ENCODE assay signal across 24 mouse cellular contexts in the genomic region with DNA sequence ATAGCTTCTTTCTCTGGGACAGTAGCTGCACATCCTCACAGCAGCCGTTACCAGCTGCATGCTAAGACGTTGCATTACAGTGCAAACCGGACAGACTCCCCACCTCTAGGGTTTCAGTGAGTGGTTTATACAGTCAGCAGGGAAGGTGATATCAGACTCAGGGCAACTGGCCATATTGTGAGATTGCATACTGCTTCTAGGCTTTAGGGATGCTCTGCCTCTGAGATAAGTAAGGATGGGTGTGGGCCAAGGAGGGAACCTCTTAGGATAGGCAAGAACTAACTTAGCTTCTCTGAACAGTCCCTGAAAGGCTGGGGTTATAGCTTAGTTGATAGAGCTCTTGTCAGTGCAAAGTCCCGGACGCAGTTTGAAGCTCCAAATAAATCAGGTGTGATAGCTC. TPM values are rescaled to one million over a fixed set of nuclear protein-coding genes. Genes with fewer than 3 reads are reported as not detected.
A peak's percentile ranks its signal among the peaks of the same experiment; 100 is the strongest.
DNase-seq lines count a peak whose midpoint lies in the region; ATAC-seq and TF ChIP-seq lines count a peak whose summit lies in the region.
"Had no signal": no experiment of that assay in that cellular context is flagged by ENCODE, and none has a peak within 500 bp of the region (broad histone marks: within the 10 kb centered on the region; RNA-seq: fewer than 3 reads in every experiment).

No protein-coding gene starts in this region.

- no peak for TF ChIP-seq EP300 in stomach, postnatal 0 days (optimal IDR thresholded peaks at IDR 0.05)

- no peaks in the 10 kb centered on the region for H3K36me3 ChIP-seq in heart, embryonic 14.5 days (ENCODE audit: control insufficient read depth, insufficient read depth, low read length)
- H3K36me3 ChIP-seq in liver, embryonic 11.5 days (ENCODE audit: control insufficient read depth, insufficient read depth, low read length): no peaks in the 10 kb centered on the region
- no peaks in the 10 kb centered on the region for H3K36me3 ChIP-seq in liver, embryonic 15.5 days (replicated peaks)
- H3K36me3 ChIP-seq in stomach, postnatal 0 days (ENCODE audit: control insufficient read depth, insufficient read depth, low read length): no peaks in the 10 kb centered on the region
- H3K36me3 ChIP-seq: forebrain, embryonic 12.5 days; midbrain, embryonic 13.5 days had no signal

- H3K4me1 ChIP-seq in heart, embryonic 14.5 days (ENCODE audit: control insufficient read depth in 2 of 2, insufficient read depth in 2 of 2, low read length in 2 of 2): peaks cover 70 to 94% of the 10 kb centered on the region in 2 experiments
- peaks cover 86% of the 10 kb centered on the region for H3K4me1 ChIP-seq in liver, embryonic 11.5 days (replicated peaks; ENCODE audit: control insufficient read depth, insufficient read depth, low read length)
- peaks cover 94% of the 10 kb centered on the region for H3K4me1 ChIP-seq in liver, embryonic 15.5 days (replicated peaks)
- H3K4me1 ChIP-seq in stomach, postnatal 0 days (replicated peaks; ENCODE audit: control insufficient read depth, insufficient read depth): peaks cover 5% of the 10 kb centered on the region; the same call in 1 of the 2 replicates

- H3K9me3 ChIP-seq in heart, embryonic 14.5 days (ENCODE audit: control insufficient read depth, low read length): no peaks in the 10 kb centered on the region
- no peaks in the 10 kb centered on the region for H3K9me3 ChIP-seq in liver, embryonic 11.5 days (ENCODE audit: control insufficient read depth, low read length)
- H3K9me3 ChIP-seq in liver, embryonic 15.5 days (replicated peaks): no peaks in the 10 kb centered on the region
- H3K9me3 ChIP-seq in stomach, postnatal 0 days (ENCODE audit: control insufficient read depth, low read length): no peaks in the 10 kb centered on the region
- H3K9me3 ChIP-seq: embryonic facial prominence, embryonic 13.5 days; forebrain, embryonic 12.5 days; G1E; limb, embryonic 12.5 days; midbrain, embryonic 13.5 days had no signal

- no peaks in the 10 kb centered on the region for H3K27me3 ChIP-seq in heart, embryonic 14.5 days (ENCODE audit: control insufficient read depth, insufficient read depth, low read length)
- H3K27me3 ChIP-seq in liver, embryonic 11.5 days (replicated peaks; ENCODE audit: control insufficient read depth, insufficient read depth, low read length): no peaks in the 10 kb centered on the region
- H3K27me3 ChIP-seq in liver, embryonic 15.5 days: peaks cover 22% of the 10 kb centered on the region
- H3K27me3 ChIP-seq in stomach, postnatal 0 days (ENCODE audit: control insufficient read depth, insufficient read depth, low read length): no peaks in the 10 kb centered on the region
- H3K27me3 ChIP-seq: CH12.LX; embryonic facial prominence, embryonic 13.5 days; forebrain, embryonic 12.5 days; limb, embryonic 12.5 days; midbrain, embryonic 13.5 days had no signal

- intact Hi-C loops in heart, postnatal 25 days (cut with DNase I): loop anchor here (2.0 kb wide), 1 partner anchor 13 kb away; the partner anchor contains the start of gene Ccdc12

- no peak for ATAC-seq in heart, embryonic 14.5 days (ENCODE audit: insufficient number of reproducible peaks, insufficient read depth, low FRiP score, low read depth)
- ATAC-seq in liver, embryonic 11.5 days (replicated peaks; ENCODE audit: low FRiP score): no peak
- ATAC-seq in liver, embryonic 15.5 days (ENCODE audit: insufficient read depth): peak; percentile 29
- no peak for ATAC-seq in stomach, postnatal 0 days (ENCODE audit: low FRiP score, low TSS enrichment)
- ATAC-seq: hindbrain, postnatal 0 days; intestine, postnatal 0 days; midbrain, embryonic 13.5 days had no signal

- H3K4me2 ChIP-seq in heart, embryonic 14.5 days (ENCODE audit: low read length): peak overlapping the region; percentile 16; the same call in 1 of the 2 replicates
- 0 out of 2 replicates have a peak overlapping the region, but pooled peaks have one; percentile 15 for H3K4me2 ChIP-seq in liver, embryonic 11.5 days
- peak overlapping the region; percentile 41 for H3K4me2 ChIP-seq in liver, embryonic 15.5 days
- H3K4me2 ChIP-seq in stomach, postnatal 0 days (replicated peaks; ENCODE audit: low read depth): no peak overlapping the region
- H3K4me2 ChIP-seq: embryonic facial prominence, embryonic 13.5 days; forebrain, embryonic 12.5 days; limb, embryonic 12.5 days; midbrain, embryonic 13.5 days had no signal

- peak overlapping the region in 1 of 2 experiments; percentile 84; a peak in 2 of 4 replicates for H3K27ac ChIP-seq in heart, embryonic 14.5 days (replicated peaks in 1 of 2; ENCODE audit: control insufficient read depth in 1 of 2, insufficient read depth in 1 of 2, low read depth in 2 of 2, low read length in 2 of 2)
- H3K27ac ChIP-seq in liver, embryonic 11.5 days (ENCODE audit: low read depth, low read length): no peak overlapping the region
- peak overlapping the region; percentile 43; the same call in 1 of the 2 replicates for H3K27ac ChIP-seq in liver, embryonic 15.5 days (replicated peaks)
- H3K27ac ChIP-seq in stomach, postnatal 0 days (replicated peaks): peak overlapping the region; percentile 30; the same call in 1 of the 2 replicates
- H3K27ac ChIP-seq: embryonic facial prominence, embryonic 13.5 days; forebrain, embryonic 12.5 days; hindbrain, postnatal 0 days; limb, embryonic 12.5 days; midbrain, embryonic 13.5 days had no signal

- 59% methylated on average over 5 of the region's 5 CpGs for WGBS in heart, embryonic 14.5 days
- 57% methylated on average over 5 of the region's 5 CpGs for WGBS in liver, embryonic 11.5 days
- WGBS in liver, embryonic 15.5 days (ENCODE audit: insufficient replicate concordance): 39% methylated on average over 5 of the region's 5 CpGs
- 78% methylated on average over 5 of the region's 5 CpGs for WGBS in stomach, postnatal 0 days

- no peak for TF ChIP-seq CTCF in stomach, postnatal 0 days (IDR thresholded peaks at IDR 0.05; ENCODE audit: low read depth)

- H3K4me3 ChIP-seq in heart, embryonic 14.5 days (ENCODE audit: control insufficient read depth in 1 of 2, insufficient read depth in 1 of 2, low read depth in 1 of 2, low read length in 2 of 2): no peak overlapping the region
- no peak overlapping the region for H3K4me3 ChIP-seq in liver, embryonic 11.5 days (ENCODE audit: low read depth, low read length)
- H3K4me3 ChIP-seq in liver, embryonic 15.5 days (replicated peaks): no peak overlapping the region
- no peak overlapping the region for H3K4me3 ChIP-seq in stomach, postnatal 0 days (ENCODE audit: low read depth, low read length)
- H3K4me3 ChIP-seq: embryonic facial prominence, embryonic 13.5 days; erythroblast, embryonic 14.5 days; forebrain, embryonic 12.5 days; limb, embryonic 12.5 days; midbrain, embryonic 13.5 days had no signal

- DNase-seq in heart, postnatal 25 days (ENCODE audit: low spot score): no peak
- no peak for DNase-seq in liver, embryonic 11.5 days (ENCODE audit: low spot score)
- no peak for DNase-seq in stomach, postnatal 0 days (ENCODE audit: low spot score)
- no peak for DNase-seq in urinary bladder, postnatal 10 days (ENCODE audit: low spot score)
- DNase-seq in adrenal gland, postnatal 4 days (ENCODE audit: low spot score in 2 of 2): no peak
- DNase-seq: adrenal gland, adult 8-10 months; B cell, adult 2 months; cerebellum, adult 18-20 months; cerebellum, postnatal 25 days; embryo, embryonic 11 days; gastrocnemius, postnatal 25 days; lung, adult 2 months; lung, postnatal 14 days had no signal

- H3K9ac ChIP-seq in heart, embryonic 14.5 days (ENCODE audit: low read length): peak overlapping the region; percentile 44; the same call in 1 of the 2 replicates
- no peak overlapping the region for H3K9ac ChIP-seq in liver, embryonic 11.5 days (ENCODE audit: low read depth, low read length)
- no peak overlapping the region for H3K9ac ChIP-seq in liver, embryonic 15.5 days
- no peak overlapping the region for H3K9ac ChIP-seq in stomach, postnatal 0 days (ENCODE audit: low read length)
- H3K9ac ChIP-seq: embryonic facial prominence, embryonic 13.5 days; forebrain, embryonic 12.5 days; limb, embryonic 12.5 days had no signal

RNA-seq across cellular contexts. Expression of gene Ccdc12, which starts 13.5 kb away (rescaled TPM):
- polyA plus RNA-seq in heart, embryonic 14.5 days (2014; fragmentation: Nextera tagmentation; extraction: Ambion mirVana): 146 and 147 TPM in 2 replicates
- total RNA-seq in heart, postnatal 25 days (2021): 10 to 100 TPM; 61.6 to 66.8 TPM
- 161 TPM in 2 replicates for polyA plus RNA-seq in liver, embryonic 11.5 days (2014; fragmentation: Nextera tagmentation; extraction: Ambion mirVana)
- polyA plus RNA-seq in liver, embryonic 15.5 days (2015; fragmentation: Nextera tagmentation; extraction: Ambion mirVana): 60.9 and 64.9 TPM in 2 replicates
- 139 and 144 TPM in 2 replicates for polyA plus RNA-seq in stomach, postnatal 0 days (2015; fragmentation: Nextera tagmentation; extraction: Ambion mirVana)
- total RNA-seq in adrenal gland, postnatal 4 days (2021): 10 to 100 TPM; 65.9 to 74.9 TPM

RNA-seq across cellular contexts. Expression of gene Nbeal2, which starts 15.8 kb away (rescaled TPM):
- 2.4 and 2.7 TPM in 2 replicates for polyA plus RNA-seq in heart, embryonic 14.5 days (2014; fragmentation: Nextera tagmentation; extraction: Ambion mirVana)
- 1 to 10 TPM; 8.2 to 8.7 TPM for total RNA-seq in heart, postnatal 25 days (2021)
- polyA plus RNA-seq in liver, embryonic 11.5 days (2014; fragmentation: Nextera tagmentation; extraction: Ambion mirVana): 8.0 TPM in 2 replicates
- 1.8 and 2.4 TPM in 2 replicates for polyA plus RNA-seq in liver, embryonic 15.5 days (2015; fragmentation: Nextera tagmentation; extraction: Ambion mirVana)
- polyA plus RNA-seq in stomach, postnatal 0 days (2015; fragmentation: Nextera tagmentation; extraction: Ambion mirVana): 5.7 and 6.2 TPM in 2 replicates
- 10 to 100 TPM in 1 of 2 experiments, 1 to 10 TPM in 1; 8.9 to 11.8 TPM for total RNA-seq in adrenal gland, postnatal 4 days (2021)

RNA-seq across cellular contexts. Expression of gene Nradd, which starts 45.5 kb away (rescaled TPM):
- polyA plus RNA-seq in heart, embryonic 14.5 days (2014; fragmentation: Nextera tagmentation; extraction: Ambion mirVana): 8.4 and 12.2 TPM in 2 replicates
- 1 to 10 TPM; 1.1 to 2.0 TPM for total RNA-seq in heart, postnatal 25 days (2021)
- polyA plus RNA-seq in liver, embryonic 11.5 days (2014; fragmentation: Nextera tagmentation; extraction: Ambion mirVana): 8.2 and 9.9 TPM in 2 replicates
- 1.6 and 2.5 TPM in 2 replicates for polyA plus RNA-seq in liver, embryonic 15.5 days (2015; fragmentation: Nextera tagmentation; extraction: Ambion mirVana)
- polyA plus RNA-seq in stomach, postnatal 0 days (2015; fragmentation: Nextera tagmentation; extraction: Ambion mirVana): 14.5 and 15.9 TPM in 2 replicates
- 10 to 100 TPM; 16.0 to 17.9 TPM for total RNA-seq in adrenal gland, postnatal 4 days (2021)
